Mouse (Mus musculus): ENCODE measurements at regions not wholly inside any gene's neighbourhood (a gene's known extent, or its start where the extent isn't known, plus 50 kb on each side); places are given as distances from the start of the nearest gene placed in this dataset.

- 91% methylated on average over 7 of the region's 7 CpGs for WGBS
- Histone ChIP-seq H3K4me3 (ENCODE audit: low read depth, low read length) (no peak overlapping the region), H3K27me3 (replicated peaks; ENCODE audit: control insufficient read depth, insufficient read depth, low read length) (no peaks in the 10 kb centered on the region), H3K36me3 (ENCODE audit: control insufficient read depth, insufficient read depth, low read length) (no peaks in the 10 kb centered on the region), H3K4me2 (ENCODE audit: low read length) (no peak overlapping the region), H3K9me3 (replicated peaks; ENCODE audit: control insufficient read depth, low read length) (no peaks in the 10 kb centered on the region), H3K4me1 (ENCODE audit: control insufficient read depth, insufficient read depth, low read length) (no peaks in the 10 kb centered on the region), H3K27ac (ENCODE audit: low read depth, low read length) (no peak overlapping the region), H3K9ac (ENCODE audit: low read length) (no peak overlapping the region)
- no peak for ATAC-seq
- DNase-seq (ENCODE audit: low spot score): no peak
These were observed 955.4 kb downstream of the Epha4 start for GRCm38 (mm10) chr1:76559441-76559840.

DNA sequence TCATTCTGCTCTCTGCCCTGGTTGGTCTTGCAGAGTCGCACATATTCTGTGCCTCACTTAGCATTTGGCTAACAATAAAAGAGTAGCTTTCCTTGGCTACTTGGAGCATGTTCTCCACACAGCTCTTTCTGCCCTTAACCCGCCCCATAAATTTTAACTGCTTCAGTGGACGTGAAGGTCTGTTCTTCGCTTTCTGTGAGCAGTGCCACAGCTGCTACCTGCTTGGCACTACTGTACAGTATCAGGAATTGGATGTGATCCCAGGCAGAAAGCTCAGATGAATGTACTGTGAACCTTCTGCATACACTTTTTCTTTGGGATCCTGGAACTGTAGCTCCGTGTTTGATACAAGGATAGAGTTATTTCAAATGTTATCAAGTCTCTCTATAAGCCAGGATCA, 939.4 kb downstream of the Epha4 start:
- Histone ChIP-seq H3K4me3 (ENCODE audit: low read depth, low read length) (no peak overlapping the region), H3K4me1 (ENCODE audit: control insufficient read depth, insufficient read depth, low read length) (peaks cover 6% of the 10 kb centered on the region; the same call in 1 of the 2 replicates), H3K4me2 (ENCODE audit: low read length) (0 out of 2 replicates have a peak overlapping the region, but pooled peaks have one; percentile 7), H3K9me3 (replicated peaks; ENCODE audit: control insufficient read depth, low read length) (no peaks in the 10 kb centered on the region), H3K9ac (ENCODE audit: low read length) (no peak overlapping the region), H3K27ac (ENCODE audit: low read depth, low read length) (peak overlapping the region; percentile 27; the same call in 1 of the 2 replicates), H3K27me3 (replicated peaks; ENCODE audit: control insufficient read depth, insufficient read depth, low read length) (no peaks in the 10 kb centered on the region), H3K36me3 (ENCODE audit: control insufficient read depth, insufficient read depth, low read length) (no peaks in the 10 kb centered on the region)
- peak; percentile 83 for DNase-seq (ENCODE audit: low spot score)
- 27% methylated on average over 5 of the region's 5 CpGs for WGBS
- ATAC-seq: peak; percentile 79

DNA sequence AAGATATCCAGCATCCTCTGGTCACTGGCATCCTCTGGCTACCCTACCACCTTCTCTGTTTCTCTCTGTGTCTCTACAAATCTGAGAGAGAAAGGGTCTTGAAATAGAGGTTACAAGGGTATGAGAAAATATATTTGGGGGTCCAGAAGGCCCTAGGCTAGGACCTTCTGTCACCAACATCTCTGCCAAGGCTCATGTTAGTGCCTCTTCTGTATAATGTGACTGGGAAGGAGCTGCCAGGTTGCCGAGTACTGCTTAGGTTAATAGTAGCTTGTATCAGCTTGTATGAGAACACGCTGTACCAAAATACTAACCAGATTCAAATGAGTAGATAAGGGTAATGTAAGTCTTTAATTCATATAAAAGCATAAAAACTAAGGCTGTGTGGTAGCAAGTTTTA, 929.0 kb downstream of the Epha4 start:
- no peak for DNase-seq (ENCODE audit: low spot score)
- no peaks in the 10 kb centered on the region for H3K9me3 ChIP-seq (replicated peaks; ENCODE audit: control insufficient read depth, low read length)
- no peak overlapping the region for H3K9ac ChIP-seq (ENCODE audit: low read length)
- 92% methylated on average over 2 of the region's 2 CpGs for WGBS
- no peak overlapping the region for H3K27ac ChIP-seq (ENCODE audit: low read depth, low read length)
- ATAC-seq: no peak
- no peak overlapping the region for H3K4me3 ChIP-seq (ENCODE audit: low read depth, low read length)
- no peak overlapping the region for H3K4me2 ChIP-seq (ENCODE audit: low read length)
- H3K36me3 ChIP-seq (ENCODE audit: control insufficient read depth, insufficient read depth, low read length): no peaks in the 10 kb centered on the region
- no peaks in the 10 kb centered on the region for H3K27me3 ChIP-seq (replicated peaks; ENCODE audit: control insufficient read depth, insufficient read depth, low read length)
- H3K4me1 ChIP-seq (ENCODE audit: control insufficient read depth, insufficient read depth, low read length): no peaks in the 10 kb centered on the region

GRCm38 (mm10) chr1:76625831-76626230, 889.1 kb downstream of the Epha4 start:
- Histone ChIP-seq H3K36me3 (ENCODE audit: control insufficient read depth, insufficient read depth, low read length) (no peaks in the 10 kb centered on the region), H3K4me2 (ENCODE audit: low read length) (no peak overlapping the region), H3K27me3 (replicated peaks; ENCODE audit: control insufficient read depth, insufficient read depth, low read length) (no peaks in the 10 kb centered on the region), H3K27ac (ENCODE audit: low read depth, low read length) (no peak overlapping the region), H3K4me1 (ENCODE audit: control insufficient read depth, insufficient read depth, low read length) (0 out of 2 replicates have a peak, but pooled peaks cover 2% of the 10 kb centered on the region), H3K9ac (ENCODE audit: low read length) (no peak overlapping the region), H3K4me3 (ENCODE audit: low read depth, low read length) (no peak overlapping the region), H3K9me3 (replicated peaks; ENCODE audit: control insufficient read depth, low read length) (no peaks in the 10 kb centered on the region)
- ATAC-seq: no peak
- DNase-seq (ENCODE audit: low spot score): peak; percentile 53
- 25% methylated on average over 3 of the region's 3 CpGs for WGBS

DNA sequence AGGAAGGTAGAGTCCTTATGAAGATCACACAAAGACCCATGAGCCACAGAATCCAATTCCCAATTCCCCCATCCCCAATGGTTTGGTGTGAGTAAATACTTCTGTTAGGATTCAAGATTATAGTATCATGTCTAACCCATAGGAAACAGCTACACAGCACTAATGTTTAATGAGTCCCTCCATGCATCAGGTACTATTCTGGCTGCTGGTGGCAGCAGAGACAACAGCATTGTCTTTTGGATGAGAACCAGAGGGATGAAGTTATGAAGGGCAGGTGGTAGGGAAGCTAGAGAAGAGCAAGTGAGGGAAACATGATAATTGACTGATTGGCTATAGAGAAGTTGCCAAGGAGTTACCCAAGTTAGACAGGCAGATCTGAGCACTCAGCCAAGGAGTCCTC, 885.0 kb downstream of the Epha4 start:
- DNase-seq (ENCODE audit: low spot score) (no peak), ATAC-seq (no peak)
- 0 out of 2 replicates have a peak, but pooled peaks cover 2% of the 10 kb centered on the region for H3K4me1 ChIP-seq (ENCODE audit: control insufficient read depth, insufficient read depth, low read length)
- no peaks in the 10 kb centered on the region for H3K36me3 ChIP-seq (ENCODE audit: control insufficient read depth, insufficient read depth, low read length)
- no peak overlapping the region for H3K9ac ChIP-seq (ENCODE audit: low read length)
- no peaks in the 10 kb centered on the region for H3K9me3 ChIP-seq (replicated peaks; ENCODE audit: control insufficient read depth, low read length)
- H3K27me3 ChIP-seq (replicated peaks; ENCODE audit: control insufficient read depth, insufficient read depth, low read length): no peaks in the 10 kb centered on the region
- H3K4me3 ChIP-seq (ENCODE audit: low read depth, low read length): no peak overlapping the region
- H3K27ac ChIP-seq (ENCODE audit: low read depth, low read length): no peak overlapping the region
- H3K4me2 ChIP-seq (ENCODE audit: low read length): no peak overlapping the region

DNA sequence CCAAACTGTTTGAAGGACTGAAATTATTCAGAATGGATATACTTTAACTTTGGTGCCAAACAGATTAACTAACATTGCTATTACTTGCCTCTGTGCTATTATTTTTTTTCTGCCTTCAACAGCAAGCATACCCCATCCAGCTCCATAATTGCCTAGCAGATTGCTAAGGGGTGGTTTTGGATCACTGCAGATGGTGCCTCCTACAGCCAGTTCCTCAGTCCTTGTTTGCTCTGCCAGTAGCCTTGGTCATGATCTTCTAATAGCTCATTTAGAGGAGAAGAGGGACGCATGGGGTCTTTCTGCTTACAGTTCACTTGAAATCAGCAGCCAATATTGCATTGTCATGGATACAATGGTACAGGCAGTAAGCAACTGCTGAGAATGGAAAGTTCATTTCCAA, 880.8 kb downstream of the Epha4 start:
- Histone ChIP-seq H3K9me3 (replicated peaks; ENCODE audit: control insufficient read depth, low read length) (no peaks in the 10 kb centered on the region), H3K4me2 (ENCODE audit: low read length) (no peak overlapping the region), H3K36me3 (ENCODE audit: control insufficient read depth, insufficient read depth, low read length) (no peaks in the 10 kb centered on the region), H3K27ac (ENCODE audit: low read depth, low read length) (no peak overlapping the region), H3K27me3 (replicated peaks; ENCODE audit: control insufficient read depth, insufficient read depth, low read length) (no peaks in the 10 kb centered on the region), H3K9ac (ENCODE audit: low read length) (no peak overlapping the region), H3K4me3 (ENCODE audit: low read depth, low read length) (no peak overlapping the region), H3K4me1 (ENCODE audit: control insufficient read depth, insufficient read depth, low read length) (peaks cover 9% of the 10 kb centered on the region; the same call in 1 of the 2 replicates)
- DNase-seq (ENCODE audit: low spot score) (no peak), ATAC-seq (no peak)
- 72% methylated on average over 1 of the region's 1 CpGs for WGBS

- ATAC-seq: peak; percentile 91
- Histone ChIP-seq H3K4me3 (ENCODE audit: low read depth, low read length) (peak overlapping the region; percentile 14), H3K27ac (ENCODE audit: low read depth, low read length) (peak overlapping the region; percentile 49; the same call in 1 of the 2 replicates), H3K9me3 (replicated peaks; ENCODE audit: control insufficient read depth, low read length) (no peaks in the 10 kb centered on the region), H3K9ac (ENCODE audit: low read length) (peak overlapping the region; percentile 21; the same call in 1 of the 2 replicates), H3K4me2 (ENCODE audit: low read length) (peak overlapping the region; percentile 43), H3K4me1 (ENCODE audit: control insufficient read depth, insufficient read depth, low read length) (peaks cover 9% of the 10 kb centered on the region; the same call in 1 of the 2 replicates), H3K36me3 (ENCODE audit: control insufficient read depth, insufficient read depth, low read length) (no peaks in the 10 kb centered on the region), H3K27me3 (replicated peaks; ENCODE audit: control insufficient read depth, insufficient read depth, low read length) (no peaks in the 10 kb centered on the region)
- DNase-seq (ENCODE audit: low spot score): peak; percentile 91
- 7% methylated on average over 19 of the region's 19 CpGs for WGBS
These were observed 877.4 kb downstream of the Epha4 start for GRCm38 (mm10) chr1:76637268-76638009.

GRCm38 (mm10) chr1:76638010-76638400, 876.9 kb downstream of the Epha4 start:
- no peak overlapping the region for H3K9ac ChIP-seq (ENCODE audit: low read length)
- H3K9me3 ChIP-seq (replicated peaks; ENCODE audit: control insufficient read depth, low read length): no peaks in the 10 kb centered on the region
- peak overlapping the region; percentile 49; the same call in 1 of the 2 replicates for H3K27ac ChIP-seq (ENCODE audit: low read depth, low read length)
- H3K4me3 ChIP-seq (ENCODE audit: low read depth, low read length): no peak overlapping the region
- H3K27me3 ChIP-seq (replicated peaks; ENCODE audit: control insufficient read depth, insufficient read depth, low read length): no peaks in the 10 kb centered on the region
- peak overlapping the region; percentile 43; the same call in 1 of the 2 replicates for H3K4me2 ChIP-seq (ENCODE audit: low read length)
- ATAC-seq (peak; percentile 2; the same call in 1 of the 2 replicates), DNase-seq (ENCODE audit: low spot score) (peak; percentile 58)
- 28% methylated on average over 5 of the region's 5 CpGs for WGBS
- peaks cover 9% of the 10 kb centered on the region; the same call in 1 of the 2 replicates for H3K4me1 ChIP-seq (ENCODE audit: control insufficient read depth, insufficient read depth, low read length)
- H3K36me3 ChIP-seq (ENCODE audit: control insufficient read depth, insufficient read depth, low read length): no peaks in the 10 kb centered on the region

- no peak overlapping the region for H3K4me3 ChIP-seq (ENCODE audit: low read depth, low read length)
- H3K36me3 ChIP-seq (ENCODE audit: control insufficient read depth, insufficient read depth, low read length): no peaks in the 10 kb centered on the region
- H3K27ac ChIP-seq (ENCODE audit: low read depth, low read length): no peak overlapping the region
- 48% methylated on average over 3 of the region's 3 CpGs for WGBS
- ATAC-seq (no peak), DNase-seq (ENCODE audit: low spot score) (peak; percentile 38)
- H3K4me2 ChIP-seq (ENCODE audit: low read length): no peak overlapping the region
- H3K27me3 ChIP-seq (replicated peaks; ENCODE audit: control insufficient read depth, insufficient read depth, low read length): no peaks in the 10 kb centered on the region
- H3K4me1 ChIP-seq (ENCODE audit: control insufficient read depth, insufficient read depth, low read length): peaks cover 9% of the 10 kb centered on the region; the same call in 1 of the 2 replicates
- H3K9ac ChIP-seq (ENCODE audit: low read length): no peak overlapping the region
- H3K9me3 ChIP-seq (replicated peaks; ENCODE audit: control insufficient read depth, low read length): no peaks in the 10 kb centered on the region
These were observed 873.6 kb downstream of the Epha4 start for GRCm38 (mm10) chr1:76641181-76641711.
